Mouse (Mus musculus) stomach, postnatal 0 days (tissue): ENCODE results near the gene Gm44579.

Experiments
- CTCF ChIP-seq: IDR thresholded peaks from 2 replicates; pipeline ENCODE4 v1.5.1; 2016; ENCODE audit warnings: antibody characterized with exemption, low read depth, mild to moderate bottlenecking, moderate library complexity
- EP300 ChIP-seq: optimal IDR thresholded peaks from 2 replicates; pipeline ENCODE3; 2016; ENCODE audit warnings: antibody characterized with exemption

- no peak for TF ChIP-seq CTCF
- TF ChIP-seq EP300, result no peak
Observed at GRCm38 (mm10) chr15:98144861-98145507, 75.8 kb downstream of the Gm44579 start.
